Mouse (Mus musculus): ENCODE measurements around the gene Fmnl2.

DNA sequence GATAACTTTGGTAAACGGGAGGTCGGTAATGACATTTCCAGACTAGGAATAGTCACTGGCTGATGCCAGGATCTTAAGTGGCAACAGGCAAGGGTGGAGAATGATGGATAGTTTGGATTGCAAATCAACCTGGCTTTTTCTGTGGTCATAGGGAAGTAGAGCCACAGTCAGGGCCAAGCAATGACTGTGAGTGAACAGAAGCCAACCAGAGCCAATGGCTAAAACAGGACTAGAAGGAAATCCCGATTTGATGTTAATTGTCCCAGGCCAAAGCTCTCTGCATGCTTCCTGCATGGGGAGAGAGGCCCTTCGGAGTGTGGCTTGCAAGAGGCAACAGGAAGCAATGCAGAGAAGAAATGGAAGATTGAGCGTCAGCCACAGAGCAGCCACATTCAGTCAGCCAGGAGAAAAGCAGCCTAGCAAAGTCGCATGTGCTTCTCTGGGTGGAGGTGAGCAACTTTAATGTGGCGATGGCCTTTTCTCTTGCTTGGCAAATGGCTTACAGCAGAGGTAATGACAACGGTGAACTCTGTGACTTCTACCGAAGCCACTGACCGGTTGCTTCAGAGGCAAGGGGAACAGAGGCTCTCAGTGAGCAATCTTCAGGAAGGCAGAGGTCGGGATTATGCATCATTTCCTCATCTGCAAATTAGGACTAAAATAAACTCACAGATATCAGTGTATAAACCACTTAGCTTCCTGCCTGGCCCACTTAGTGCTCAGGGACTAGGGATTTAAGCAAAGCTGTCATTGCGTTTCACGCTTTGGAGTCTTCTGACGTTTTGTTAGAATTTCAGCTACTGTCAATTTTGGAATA lies 12.5 kb upstream of the Fmnl2 start:
- TF ChIP-seq POLR2A (IDR thresholded peaks at IDR 0.05; ENCODE audit: low read depth, low read length) (no peak), CTCF (IDR thresholded peaks at IDR 0.05; ENCODE audit: extremely low read depth, insufficient read length, insufficient replicate concordance, low read depth, low read length) (no peak)
